Mouse (Mus musculus) kidney, embryonic 16.5 days (tissue): ENCODE results near the gene Clhc1. TPM values are rescaled to one million over a fixed set of nuclear protein-coding genes. Genes with fewer than 3 reads are reported as not detected.

Experiments
- ATAC-seq: fragments of 200-750 bp; cut with Nextera tagmentation; 2 replicates; pipeline ENCODE4 v1.8.0; 2017; ENCODE audit warnings: moderate TSS enrichment; ENCODE audit not compliant: low FRiP score, low TSS enrichment
- H3K27ac ChIP-seq: fragments of 300-500 bp; sonication (generic); 2 replicates; pipeline ENCODE4 v1.5.1; 2014; ENCODE audit warnings: low read length
- H3K27me3 ChIP-seq: fragments of 300-500 bp; sonication (generic); 2 replicates; pipeline ENCODE4 v1.6.1; 2014; ENCODE audit warnings: low read length, control low read depth, mixed read lengths; ENCODE audit not compliant: insufficient read depth
- H3K36me3 ChIP-seq: fragments of 300-500 bp; sonication (generic); 2 replicates; pipeline ENCODE4 v1.6.1; 2014; ENCODE audit warnings: low read length, control low read depth, mixed read lengths; ENCODE audit not compliant: insufficient read depth
- H3K4me1 ChIP-seq: fragments of 300-500 bp; sonication (generic); 2 replicates; pipeline ENCODE4 v1.6.1; 2014; ENCODE audit warnings: low read length, control low read depth, mixed read lengths; ENCODE audit not compliant: insufficient read depth
- H3K4me2 ChIP-seq: fragments of 300-500 bp; sonication (generic); replicated peaks from 2 replicates; pipeline ENCODE4 v1.6.1; 2014; ENCODE audit warnings: low read depth, low read length
- H3K4me3 ChIP-seq: fragments of 300-500 bp; sonication (generic); 2 replicates; pipeline ENCODE4 v1.5.1; 2014; ENCODE audit warnings: mild to moderate bottlenecking, low read length
- H3K9ac ChIP-seq: fragments of 300-500 bp; sonication (generic); replicated peaks from 2 replicates; pipeline ENCODE4 v1.6.1; 2014; ENCODE audit warnings: low read length
- H3K9me3 ChIP-seq: fragments of 300-500 bp; sonication (generic); 2 replicates; pipeline ENCODE4 v1.6.1; 2016; ENCODE audit warnings: low read length, control low read depth
- WGBS: fragments of 180-500 bp; shearing (Covaris S2); extraction: QIAGEN DNeasy Blood & Tissue Kit; methylation state at CpG from one replicate; pipeline ENCODE4 v1.1.7; 2014; 5-methylcytosine and 5-hydroxymethylcytosine counted together
- polyA plus RNA-seq: library from polyadenylated mRNA; unstranded; fragments of >200 nt; fragmentation: Nextera tagmentation; extraction: Ambion mirVana; gene quantifications from 2 replicates; pipeline ENCODE4 v1.2.1, GENCODE M21; 2015

Gene Clhc1
- polyA plus RNA-seq, 1 experiment from 2014 or later = 0.15 TPM

DNA sequence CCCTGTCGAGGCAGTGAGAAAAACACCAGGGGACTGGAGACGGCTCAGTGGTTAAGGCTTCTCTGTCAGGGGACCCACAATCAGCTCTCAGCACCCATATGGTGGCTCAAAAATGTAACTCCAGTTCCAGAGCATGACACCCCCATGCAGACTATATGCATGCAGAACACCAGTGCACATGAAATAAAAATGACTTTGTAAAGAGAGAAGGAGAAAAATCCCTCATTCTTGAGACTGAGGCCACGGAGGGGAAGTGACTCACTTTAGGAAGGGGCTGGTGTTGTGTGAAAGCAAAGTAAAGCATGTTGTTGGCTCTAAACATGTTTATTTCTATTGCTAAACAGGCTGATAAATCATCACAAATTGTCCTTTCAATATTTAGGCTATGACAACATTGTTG, 13.2 kb downstream of the Clhc1 start:
- 88% methylated on average over 3 of the region's 3 CpGs for WGBS
- Histone ChIP-seq H3K27me3 (no peaks in the 10 kb centered on the region), H3K4me1 (no peaks in the 10 kb centered on the region), H3K27ac (no peak overlapping the region), H3K9ac (no peak overlapping the region), H3K9me3 (no peaks in the 10 kb centered on the region), H3K4me2 (no peak overlapping the region), H3K36me3 (no peaks in the 10 kb centered on the region), H3K4me3 (no peak overlapping the region)
- no peak for ATAC-seq

DNA sequence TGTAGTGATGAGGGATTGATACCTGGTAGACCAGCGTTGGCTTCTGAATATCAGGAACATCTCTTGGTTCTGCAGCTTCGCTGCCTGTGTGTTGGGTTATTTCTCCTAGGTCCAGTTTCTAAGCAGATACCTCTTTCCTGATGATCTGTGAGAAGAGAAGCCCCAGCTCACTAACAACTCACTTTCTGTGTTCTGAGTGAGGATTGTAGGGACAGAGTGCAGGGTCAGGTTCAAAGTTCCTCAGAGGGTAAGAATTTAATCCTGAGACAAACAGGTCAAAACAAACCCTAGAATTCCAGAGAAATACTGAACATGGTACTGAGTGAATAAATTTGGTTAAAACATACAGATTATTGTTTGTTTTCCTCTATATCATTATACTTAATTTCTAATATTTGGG, 15.7 kb downstream of the Clhc1 start:
- no peak for ATAC-seq
- Histone ChIP-seq H3K4me2 (no peak overlapping the region), H3K27me3 (no peaks in the 10 kb centered on the region), H3K4me3 (no peak overlapping the region), H3K36me3 (no peaks in the 10 kb centered on the region), H3K27ac (no peak overlapping the region), H3K9ac (no peak overlapping the region), H3K9me3 (no peaks in the 10 kb centered on the region), H3K4me1 (no peaks in the 10 kb centered on the region)
- 85% methylated on average over 2 of the region's 2 CpGs for WGBS

DNA sequence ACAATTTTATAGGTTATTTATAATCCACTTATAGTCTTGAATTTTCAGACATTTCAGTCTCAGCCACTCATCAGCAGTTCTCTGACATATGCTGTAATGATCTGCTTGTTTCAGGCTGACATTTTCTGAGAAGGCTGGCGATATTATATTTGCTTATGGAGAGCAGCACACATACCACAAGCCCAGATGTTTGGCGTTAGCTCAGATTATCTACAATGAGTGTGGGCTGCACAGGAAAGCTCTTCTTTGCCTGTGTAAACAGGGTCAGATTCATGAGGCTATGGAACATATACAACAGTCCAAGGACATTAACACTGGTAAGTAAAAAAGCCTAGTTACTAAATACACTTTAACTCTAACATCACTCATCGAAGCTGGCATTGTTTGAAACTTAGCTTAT, 23.8 kb downstream of the Clhc1 start:
- ATAC-seq = no peak
- no peak overlapping the region for H3K4me2 ChIP-seq
- H3K9me3 ChIP-seq = no peaks in the 10 kb centered on the region
- no peak overlapping the region for H3K4me3 ChIP-seq
- H3K27me3 ChIP-seq = no peaks in the 10 kb centered on the region
- no peak overlapping the region for H3K27ac ChIP-seq
- no peak overlapping the region for H3K9ac ChIP-seq
- WGBS = 70% methylated on average over 3 of the region's 3 CpGs
- H3K36me3 ChIP-seq = no peaks in the 10 kb centered on the region
- H3K4me1 ChIP-seq = no peaks in the 10 kb centered on the region

DNA sequence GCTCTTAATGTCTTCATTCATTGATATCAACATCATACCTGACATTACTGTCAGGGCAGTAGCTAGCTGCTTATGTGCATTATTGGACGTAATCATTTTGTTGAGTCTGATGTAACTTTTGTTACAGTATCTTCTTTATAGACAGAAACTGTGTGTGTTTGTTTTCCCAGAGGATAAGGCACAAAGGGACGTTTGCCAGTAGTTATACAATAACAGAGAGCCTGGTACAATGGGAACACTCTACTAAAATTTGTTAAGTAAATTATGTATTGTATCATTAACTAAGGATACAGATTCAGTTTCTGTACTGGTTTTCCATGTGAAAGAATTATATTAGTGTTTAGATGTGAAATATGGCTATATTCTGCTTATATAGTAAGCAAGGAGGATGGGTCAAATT, 24.9 kb downstream of the Clhc1 start:
- no peak for ATAC-seq
- Histone ChIP-seq H3K4me3 (no peak overlapping the region), H3K27ac (no peak overlapping the region), H3K27me3 (no peaks in the 10 kb centered on the region), H3K9me3 (no peaks in the 10 kb centered on the region), H3K4me1 (no peaks in the 10 kb centered on the region), H3K4me2 (no peak overlapping the region), H3K9ac (no peak overlapping the region), H3K36me3 (no peaks in the 10 kb centered on the region)
- WGBS = 76% methylated on average over 2 of the region's 2 CpGs

DNA sequence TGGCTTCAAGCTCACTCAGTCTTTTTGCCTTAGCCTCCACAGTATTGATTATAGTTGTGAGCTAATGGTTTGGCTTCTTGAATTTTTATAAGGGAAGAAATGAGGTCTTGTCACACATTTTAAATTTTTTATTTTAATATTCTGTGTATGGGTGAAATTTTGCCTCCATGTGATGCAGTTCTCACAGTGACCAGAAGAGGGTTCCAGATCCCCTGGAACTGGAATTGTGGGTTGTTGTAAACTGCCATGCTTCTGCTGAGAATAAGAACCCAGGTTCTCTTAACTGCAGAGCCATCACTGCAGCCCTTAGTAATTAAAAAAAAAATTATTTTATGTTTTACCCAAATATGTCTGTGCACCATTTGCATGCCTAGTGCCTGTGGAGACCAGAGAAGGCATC, 31.9 kb downstream of the Clhc1 start:
- no peak for ATAC-seq
- Histone ChIP-seq H3K9me3 (0 out of 2 replicates have a peak, but pooled peaks cover 3% of the 10 kb centered on the region), H3K27me3 (no peaks in the 10 kb centered on the region), H3K36me3 (no peaks in the 10 kb centered on the region), H3K4me2 (no peak overlapping the region), H3K27ac (no peak overlapping the region), H3K9ac (no peak overlapping the region), H3K4me3 (no peak overlapping the region), H3K4me1 (no peaks in the 10 kb centered on the region)

DNA sequence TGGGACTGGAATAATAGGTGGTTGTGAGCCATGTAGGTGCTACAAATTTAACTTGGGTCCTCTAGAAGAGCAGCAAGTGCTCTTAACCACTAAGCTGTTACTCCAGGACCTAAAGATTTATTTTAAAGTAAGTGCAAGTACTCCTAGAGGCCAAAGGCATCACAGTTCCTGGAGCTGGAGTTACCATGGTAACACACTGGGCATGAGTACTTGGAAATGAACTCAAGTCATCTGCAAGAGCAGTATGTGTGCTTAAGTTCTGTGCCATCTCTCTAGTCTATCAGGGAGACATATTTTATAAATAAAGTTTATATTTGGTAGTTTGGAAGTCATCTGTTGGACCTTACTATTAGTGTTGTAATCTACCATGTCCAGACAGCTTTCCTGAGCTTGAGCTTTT, 47.5 kb downstream of the Clhc1 start:
- Histone ChIP-seq H3K4me2 (no peak overlapping the region), H3K27me3 (no peaks in the 10 kb centered on the region), H3K9me3 (no peaks in the 10 kb centered on the region), H3K9ac (no peak overlapping the region), H3K4me3 (no peak overlapping the region), H3K27ac (no peak overlapping the region), H3K36me3 (no peaks in the 10 kb centered on the region), H3K4me1 (no peaks in the 10 kb centered on the region)
- no peak for ATAC-seq

DNA sequence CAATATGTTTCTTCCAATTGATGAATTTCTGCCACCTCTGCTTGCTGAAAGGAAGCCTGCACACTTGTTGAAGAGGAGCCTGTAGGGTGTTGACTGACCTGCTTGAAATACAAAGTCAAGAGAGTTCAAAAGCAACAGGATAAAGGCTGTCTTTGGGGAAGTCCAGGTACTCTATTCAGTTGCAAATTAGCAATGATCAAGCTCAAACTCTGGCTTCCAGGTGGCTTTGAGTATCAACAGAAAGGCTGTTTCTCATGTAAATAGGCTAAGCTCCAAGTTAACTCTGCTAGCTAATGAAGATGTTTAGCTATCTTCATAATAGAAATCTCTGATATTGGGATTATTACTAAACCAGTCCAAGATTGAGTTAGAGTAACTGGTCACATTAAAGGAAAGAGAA, 49.4 kb downstream of the Clhc1 start:
- H3K4me3 ChIP-seq = no peak overlapping the region
- no peak overlapping the region for H3K9ac ChIP-seq
- H3K4me2 ChIP-seq = no peak overlapping the region
- no peaks in the 10 kb centered on the region for H3K27me3 ChIP-seq
- H3K27ac ChIP-seq = no peak overlapping the region
- H3K9me3 ChIP-seq = no peaks in the 10 kb centered on the region
- ATAC-seq = no peak
- no peaks in the 10 kb centered on the region for H3K36me3 ChIP-seq
- no peaks in the 10 kb centered on the region for H3K4me1 ChIP-seq

DNA sequence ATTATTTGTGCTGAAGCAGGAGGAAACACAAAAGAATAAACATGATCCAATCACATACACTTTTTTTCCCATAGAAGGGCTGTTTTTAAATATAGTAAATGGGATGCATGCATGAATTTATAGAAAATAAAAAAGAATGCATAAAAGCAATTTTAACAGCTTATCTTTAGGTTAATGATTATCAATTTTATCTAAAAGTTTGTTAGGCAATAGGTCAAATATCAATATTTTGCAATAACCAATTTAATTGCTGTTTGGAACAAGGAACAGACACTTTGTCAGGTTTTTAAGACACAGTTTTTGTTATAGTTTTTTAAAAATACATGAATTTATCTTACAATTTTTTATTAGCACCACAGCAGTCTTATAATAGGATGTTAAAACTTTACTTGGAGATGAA, 51.2 kb downstream of the Clhc1 start:
- no peak overlapping the region for H3K9ac ChIP-seq
- H3K4me3 ChIP-seq = no peak overlapping the region
- no peak for ATAC-seq
- no peaks in the 10 kb centered on the region for H3K4me1 ChIP-seq
- no peaks in the 10 kb centered on the region for H3K27me3 ChIP-seq
- H3K9me3 ChIP-seq = no peaks in the 10 kb centered on the region
- H3K27ac ChIP-seq = no peak overlapping the region
- no peaks in the 10 kb centered on the region for H3K36me3 ChIP-seq
- H3K4me2 ChIP-seq = no peak overlapping the region

DNA sequence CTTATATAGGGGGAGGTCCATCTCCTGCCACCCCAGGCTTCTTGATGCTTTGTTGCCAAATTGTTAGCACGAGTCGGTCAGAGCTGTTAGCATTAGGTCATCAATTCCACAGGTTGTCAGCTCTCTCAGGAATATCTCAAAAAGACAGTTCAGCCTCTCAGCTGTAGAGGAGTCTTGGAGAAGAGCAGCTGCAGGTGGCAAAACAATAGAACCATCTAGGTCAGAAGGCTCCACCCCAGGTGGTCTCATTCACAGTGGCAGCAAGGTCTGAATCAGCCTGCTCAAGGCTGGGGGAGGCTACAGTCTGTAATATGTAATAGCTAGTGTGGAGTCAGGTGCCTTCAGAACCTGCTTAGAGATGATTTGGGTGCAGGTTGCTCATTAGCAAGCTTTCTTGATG, 55.8 kb downstream of the Clhc1 start:
- H3K4me1 ChIP-seq = no peaks in the 10 kb centered on the region
- no peak overlapping the region for H3K27ac ChIP-seq
- no peak overlapping the region for H3K9ac ChIP-seq
- no peaks in the 10 kb centered on the region for H3K36me3 ChIP-seq
- no peak overlapping the region for H3K4me2 ChIP-seq
- H3K27me3 ChIP-seq = no peaks in the 10 kb centered on the region
- no peak for ATAC-seq
- 34% methylated on average over 2 of the region's 2 CpGs for WGBS
- H3K9me3 ChIP-seq = no peaks in the 10 kb centered on the region
- H3K4me3 ChIP-seq = no peak overlapping the region

DNA sequence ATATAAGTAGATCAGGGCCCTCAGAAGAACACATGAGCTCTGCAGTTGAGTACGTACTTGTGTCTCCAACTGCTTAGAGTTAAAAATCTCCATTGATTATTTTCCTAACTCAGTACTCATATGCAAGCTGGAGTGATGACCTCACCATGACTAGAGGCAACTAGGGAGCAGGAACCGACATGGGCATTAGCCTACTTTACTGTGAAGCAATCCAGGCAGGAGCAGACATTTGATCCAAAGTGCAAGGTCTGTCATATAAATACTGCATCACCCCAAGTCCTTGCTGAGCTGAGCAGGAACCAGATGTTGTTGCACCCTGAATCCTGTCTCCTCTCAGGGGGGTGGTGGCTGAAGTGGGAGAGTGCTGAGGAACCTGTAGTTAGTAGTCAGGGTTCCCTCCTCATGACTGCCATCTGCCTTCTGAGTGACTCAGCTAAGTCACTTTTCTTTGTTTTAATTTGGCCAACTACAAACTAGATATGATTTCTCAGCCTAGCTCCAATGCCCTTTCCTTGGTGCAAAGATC, 59.8 kb downstream of the Clhc1 start:
- no peak for ATAC-seq
- Histone ChIP-seq H3K36me3 (no peaks in the 10 kb centered on the region), H3K9me3 (no peaks in the 10 kb centered on the region), H3K27ac (no peak overlapping the region), H3K9ac (no peak overlapping the region), H3K4me1 (peaks cover 2% of the 10 kb centered on the region; the same call in 1 of the 2 replicates), H3K27me3 (no peaks in the 10 kb centered on the region), H3K4me2 (no peak overlapping the region), H3K4me3 (no peak overlapping the region)
- 84% methylated on average over 2 of the region's 2 CpGs for WGBS
